Mouse (Mus musculus) ES-E14 (cell line): ENCODE results near the gene Arhgef19.

Experiments
- CHD2 ChIP-seq: IDR thresholded peaks from 2 replicates; pipeline ENCODE4 v1.6.1; 2014; ENCODE audit warnings: mild to moderate bottlenecking, low read depth, low read length, inconsistent platforms
- HCFC1 ChIP-seq: IDR thresholded peaks from 2 replicates; pipeline ENCODE4 v1.6.1; 2012; ENCODE audit warnings: low read length, inconsistent platforms, borderline replicate concordance; ENCODE audit not compliant: insufficient read depth
- MAFK ChIP-seq: IDR thresholded peaks from 2 replicates; pipeline ENCODE4 v1.6.1; 2014; ENCODE audit warnings: mild to moderate bottlenecking, low read depth, low read length, inconsistent platforms; ENCODE audit not compliant: insufficient read depth
- ZC3H11A ChIP-seq: IDR thresholded peaks from 2 replicates; pipeline ENCODE4 v1.6.1; 2012; ENCODE audit warnings: low read depth, mild to moderate bottlenecking, inconsistent platforms, low read length, borderline replicate concordance

DNA sequence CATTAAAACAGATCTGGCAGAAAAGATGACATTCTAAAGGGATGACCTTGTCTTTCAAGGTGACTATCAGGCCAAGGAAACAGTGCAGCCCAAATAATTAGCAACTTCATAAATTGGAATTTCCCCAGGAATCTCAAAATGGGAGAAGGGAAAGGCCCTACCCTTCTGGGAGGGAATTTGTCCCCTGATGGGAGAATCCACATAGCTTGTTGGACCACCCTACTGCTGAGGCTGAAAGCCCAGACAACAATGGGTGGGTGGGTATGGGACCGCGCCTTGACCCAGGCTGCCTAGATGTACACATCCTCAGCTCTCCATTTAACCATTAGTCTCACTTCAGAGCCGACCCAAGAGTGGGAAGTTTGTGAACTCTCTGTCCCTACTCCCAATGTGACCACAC lies 45.2 kb downstream of the Arhgef19 start:
- TF ChIP-seq ZC3H11A (no peak), CHD2 (no peak), HCFC1 (no peak), MAFK (0 out of 2 replicates have a peak, but pooled peaks have one; percentile 2)
